ENCODE assay signal across 7 mouse cellular contexts in genomic region chr2:26387713-26388112, GRCm38 (mm10). TPM values are rescaled to one million over a fixed set of nuclear protein-coding genes. Genes with fewer than 3 reads are reported as not detected.
DNase-seq lines count a peak whose midpoint lies in the region; ATAC-seq lines count a peak whose summit lies in the region.

No protein-coding gene starts in this region.

- intact Hi-C loops in left cerebral cortex, postnatal 25 days (cut with DNase I), result no loop called here

- H3K4me1 ChIP-seq in megakaryocyte, embryonic 14.5 days, result peaks cover 52% of the 10 kb centered on the region
- peaks cover 30% of the 10 kb centered on the region for H3K4me1 ChIP-seq in forebrain, embryonic 15.5 days
- H3K4me1 ChIP-seq in limb, embryonic 11.5 days (ENCODE audit: control insufficient read depth, insufficient read depth, low read length), result peaks cover 2% of the 10 kb centered on the region; the same call in 1 of the 2 replicates
- H3K4me1 ChIP-seq in stomach, embryonic 16.5 days (ENCODE audit: control insufficient read depth, insufficient read depth, low read length), result peaks cover 14% of the 10 kb centered on the region

- H3K4me3 ChIP-seq in megakaryocyte, embryonic 14.5 days (replicated peaks), result peak overlapping the region; percentile 84
- H3K4me3 ChIP-seq in forebrain, embryonic 15.5 days, result no peak overlapping the region
- peak overlapping the region; percentile 86 for H3K4me3 ChIP-seq in limb, embryonic 11.5 days (ENCODE audit: low read depth, low read length)
- 0 out of 2 replicates have a peak overlapping the region, but pooled peaks have one; percentile 94 for H3K4me3 ChIP-seq in stomach, embryonic 16.5 days (replicated peaks; ENCODE audit: low read length)

- H3K9ac ChIP-seq in forebrain, embryonic 15.5 days (replicated peaks), result no peak overlapping the region
- no peak overlapping the region; the same call in 1 of the 2 replicates for H3K9ac ChIP-seq in limb, embryonic 11.5 days (ENCODE audit: low read length)
- no peak overlapping the region for H3K9ac ChIP-seq in stomach, embryonic 16.5 days (ENCODE audit: low read length)

- H3K27me3 ChIP-seq in megakaryocyte, embryonic 14.5 days (replicated peaks), result no peaks in the 10 kb centered on the region
- H3K27me3 ChIP-seq in forebrain, embryonic 15.5 days, result no peaks in the 10 kb centered on the region
- no peaks in the 10 kb centered on the region for H3K27me3 ChIP-seq in limb, embryonic 11.5 days (ENCODE audit: control insufficient read depth, insufficient read depth, low read length)
- no peaks in the 10 kb centered on the region for H3K27me3 ChIP-seq in stomach, embryonic 16.5 days (ENCODE audit: control insufficient read depth, insufficient read depth, low read length)

- H3K9me3 ChIP-seq in megakaryocyte, embryonic 14.5 days, result no peaks in the 10 kb centered on the region
- H3K9me3 ChIP-seq in forebrain, embryonic 15.5 days, result no peaks in the 10 kb centered on the region
- H3K9me3 ChIP-seq in limb, embryonic 11.5 days (ENCODE audit: control insufficient read depth, low read length), result no peaks in the 10 kb centered on the region
- H3K9me3 ChIP-seq in stomach, embryonic 16.5 days (replicated peaks; ENCODE audit: control insufficient read depth, low read length), result no peaks in the 10 kb centered on the region

- no peak overlapping the region for H3K27ac ChIP-seq in forebrain, embryonic 15.5 days (replicated peaks)
- no peak overlapping the region for H3K27ac ChIP-seq in limb, embryonic 11.5 days (replicated peaks; ENCODE audit: low read depth, low read length)
- H3K27ac ChIP-seq in stomach, embryonic 16.5 days (ENCODE audit: low read length), result no peak overlapping the region

- peak overlapping the region; percentile 96; the same call in 1 of the 2 replicates for H3K4me2 ChIP-seq in forebrain, embryonic 15.5 days (replicated peaks)
- H3K4me2 ChIP-seq in limb, embryonic 11.5 days (ENCODE audit: low read depth, severe bottlenecking), result peak overlapping the region; percentile 94
- peak overlapping the region; percentile 83 for H3K4me2 ChIP-seq in stomach, embryonic 16.5 days (ENCODE audit: low read depth, low read length)

- ATAC-seq in megakaryocyte, adult 5-6 weeks (ENCODE audit: poor library complexity, severe bottlenecking), result no peak
- ATAC-seq in forebrain, embryonic 15.5 days (replicated peaks), result no peak
- no peak for ATAC-seq in limb, embryonic 11.5 days (ENCODE audit: insufficient number of reproducible peaks, low FRiP score, low TSS enrichment, low read depth)
- no peak for ATAC-seq in stomach, embryonic 16.5 days (ENCODE audit: insufficient read depth, low FRiP score)
- no peak for ATAC-seq in inflammation-experienced regulatory T-cells, adult 6 months

- DNase-seq in limb, embryonic 11.5 days (ENCODE audit: low spot score), result no peak
- DNase-seq in left cerebral cortex, postnatal 25 days (ENCODE audit: low spot score in 2 of 2), result no peak

- H3K36me3 ChIP-seq in megakaryocyte, embryonic 14.5 days (replicated peaks; ENCODE audit: low read length), result peaks cover 78% of the 10 kb centered on the region
- peaks cover 73% of the 10 kb centered on the region for H3K36me3 ChIP-seq in forebrain, embryonic 15.5 days
- peaks cover 37% of the 10 kb centered on the region for H3K36me3 ChIP-seq in limb, embryonic 11.5 days (ENCODE audit: control insufficient read depth, insufficient read depth, low read length)
- H3K36me3 ChIP-seq in stomach, embryonic 16.5 days (ENCODE audit: control insufficient read depth, insufficient read depth, low read length), result peaks cover 16% of the 10 kb centered on the region; the same call in 1 of the 2 replicates

- WGBS in forebrain, embryonic 15.5 days, result 96% methylated on average over 3 of the region's 3 CpGs
- 86% methylated on average over 3 of the region's 3 CpGs for WGBS in limb, embryonic 11.5 days
- 82% methylated on average over 3 of the region's 3 CpGs for whole genome bisulfite sequencing in stomach, embryonic 16.5 days

RNA-seq across cellular contexts. Expression of gene Entr1, which starts 1.4 kb away (rescaled TPM):
- 10.0 and 30.9 TPM in 2 replicates for polyA plus RNA-seq in megakaryocyte, embryonic 14.5 days (2012; ENCODE audit: insufficient read depth, low replicate concordance)
- total RNA-seq in megakaryocyte, adult 5-6 weeks (2015), result 62.2 and 76.5 TPM in 2 replicates
- 60.4 and 63.4 TPM in 2 replicates for total RNA-seq in megakaryocyte, adult 5-6 weeks (2017)
- polyA plus RNA-seq in forebrain, embryonic 15.5 days (2015; fragmentation: Nextera tagmentation; extraction: Ambion mirVana), result 191 and 194 TPM in 2 replicates
- 128 and 132 TPM in 2 replicates for polyA plus RNA-seq in limb, embryonic 11.5 days (2014; fragmentation: Nextera tagmentation; extraction: Ambion mirVana)
- polyA plus RNA-seq in stomach, embryonic 16.5 days (2015; fragmentation: Nextera tagmentation; extraction: Ambion mirVana), result 98.7 and 105 TPM in 2 replicates
- polyA plus RNA-seq in inflammation-experienced regulatory T-cells, adult 6 months (2017; shearing (Covaris generic)), result 10 to 100 TPM; 35.3 to 57.5 (median 44.3) TPM
- total RNA-seq in left cerebral cortex, postnatal 25 days (2021), result 100 to 1,000 TPM; 146 to 163 TPM

RNA-seq across cellular contexts. Expression of gene Pmpca, which starts 1.4 kb away (rescaled TPM):
- 110 and 172 TPM in 2 replicates for polyA plus RNA-seq in megakaryocyte, embryonic 14.5 days (2012; ENCODE audit: insufficient read depth, low replicate concordance)
- 26.4 and 27.1 TPM in 2 replicates for total RNA-seq in megakaryocyte, adult 5-6 weeks (2015)
- 35.0 and 38.5 TPM in 2 replicates for total RNA-seq in megakaryocyte, adult 5-6 weeks (2017)
- polyA plus RNA-seq in forebrain, embryonic 15.5 days (2015; fragmentation: Nextera tagmentation; extraction: Ambion mirVana), result 90.2 and 98.3 TPM in 2 replicates
- polyA plus RNA-seq in limb, embryonic 11.5 days (2014; fragmentation: Nextera tagmentation; extraction: Ambion mirVana), result 99.8 and 111 TPM in 2 replicates
- polyA plus RNA-seq in stomach, embryonic 16.5 days (2015; fragmentation: Nextera tagmentation; extraction: Ambion mirVana), result 97.0 and 104 TPM in 2 replicates
- 10 to 100 TPM; 82.4 to 88.4 (median 82.9) TPM for polyA plus RNA-seq in inflammation-experienced regulatory T-cells, adult 6 months (2017; shearing (Covaris generic))
- total RNA-seq in left cerebral cortex, postnatal 25 days (2021), result 10 to 100 TPM; 92.3 to 92.8 TPM

RNA-seq across cellular contexts. Expression of gene Snapc4, which starts 7.3 kb away (rescaled TPM):
- polyA plus RNA-seq in megakaryocyte, embryonic 14.5 days (2012; ENCODE audit: insufficient read depth, low replicate concordance), result 15.8 and 18.0 TPM in 2 replicates
- total RNA-seq in megakaryocyte, adult 5-6 weeks (2015), result 6.1 and 10.7 TPM in 2 replicates
- 12.2 and 13.3 TPM in 2 replicates for total RNA-seq in megakaryocyte, adult 5-6 weeks (2017)
- polyA plus RNA-seq in forebrain, embryonic 15.5 days (2015; fragmentation: Nextera tagmentation; extraction: Ambion mirVana), result 31.4 and 31.6 TPM in 2 replicates
- polyA plus RNA-seq in limb, embryonic 11.5 days (2014; fragmentation: Nextera tagmentation; extraction: Ambion mirVana), result 25.3 and 31.2 TPM in 2 replicates
- 25.8 and 26.1 TPM in 2 replicates for polyA plus RNA-seq in stomach, embryonic 16.5 days (2015; fragmentation: Nextera tagmentation; extraction: Ambion mirVana)
- 10 to 100 TPM; 15.6 to 43.4 (median 39.6) TPM for polyA plus RNA-seq in inflammation-experienced regulatory T-cells, adult 6 months (2017; shearing (Covaris generic))
- 10 to 100 TPM; 56.9 to 67.7 TPM for total RNA-seq in left cerebral cortex, postnatal 25 days (2021)

RNA-seq across cellular contexts. Expression of gene Inpp5e, which starts 21.3 kb away (rescaled TPM):
- polyA plus RNA-seq in megakaryocyte, embryonic 14.5 days (2012; ENCODE audit: insufficient read depth, low replicate concordance), result 6.3 and 18.1 TPM in 2 replicates
- total RNA-seq in megakaryocyte, adult 5-6 weeks (2015), result 13.2 and 17.0 TPM in 2 replicates
- 7.8 and 10.4 TPM in 2 replicates for total RNA-seq in megakaryocyte, adult 5-6 weeks (2017)
- 20.6 and 22.4 TPM in 2 replicates for polyA plus RNA-seq in forebrain, embryonic 15.5 days (2015; fragmentation: Nextera tagmentation; extraction: Ambion mirVana)
- polyA plus RNA-seq in limb, embryonic 11.5 days (2014; fragmentation: Nextera tagmentation; extraction: Ambion mirVana), result 24.4 and 28.5 TPM in 2 replicates
- polyA plus RNA-seq in stomach, embryonic 16.5 days (2015; fragmentation: Nextera tagmentation; extraction: Ambion mirVana), result 15.2 and 15.9 TPM in 2 replicates
- 10 to 100 TPM in 2 of 3 experiments, 1 to 10 TPM in 1; 9.4 to 19.0 (median 10.9) TPM for polyA plus RNA-seq in inflammation-experienced regulatory T-cells, adult 6 months (2017; shearing (Covaris generic))
- 10 to 100 TPM; 19.9 to 22.4 TPM for total RNA-seq in left cerebral cortex, postnatal 25 days (2021)

RNA-seq across cellular contexts. Expression of gene Card9, which starts 27.0 kb away (rescaled TPM):
- polyA plus RNA-seq in megakaryocyte, embryonic 14.5 days (2012; ENCODE audit: insufficient read depth, low replicate concordance), result 29.8 and 81.2 TPM in 2 replicates
- total RNA-seq in megakaryocyte, adult 5-6 weeks (2015), result 42.6 and 45.3 TPM in 2 replicates
- 141 and 169 TPM in 2 replicates for total RNA-seq in megakaryocyte, adult 5-6 weeks (2017)
- 1.4 and 1.5 TPM in 2 replicates for polyA plus RNA-seq in forebrain, embryonic 15.5 days (2015; fragmentation: Nextera tagmentation; extraction: Ambion mirVana)
- 1.0 and 1.1 TPM in 2 replicates for polyA plus RNA-seq in limb, embryonic 11.5 days (2014; fragmentation: Nextera tagmentation; extraction: Ambion mirVana)
- polyA plus RNA-seq in stomach, embryonic 16.5 days (2015; fragmentation: Nextera tagmentation; extraction: Ambion mirVana), result 1.1 and 1.5 TPM in 2 replicates
- 1 to 10 TPM in 2 of 3 experiments, under 1 TPM in 1; 0.53 to 2.1 (median 1.1) TPM for polyA plus RNA-seq in inflammation-experienced regulatory T-cells, adult 6 months (2017; shearing (Covaris generic))
- total RNA-seq in left cerebral cortex, postnatal 25 days (2021), result 1 to 10 TPM; 2.6 to 3.3 TPM
